Mouse (Mus musculus) lung, adult 2 months (tissue): ENCODE results near the gene Tff3. TPM values are rescaled to one million over a fixed set of nuclear protein-coding genes. Genes with fewer than 3 reads are reported as not detected.

Experiments
- DNase-seq: peaks from one replicate; pipeline ENCODE4 v3.0.0; 2022
- H3K4me1 ChIP-seq: fragments of 200-500 bp; 2 replicates; pipeline ENCODE4 v1.6.1; 2011; ENCODE audit warnings: low read length; ENCODE audit not compliant: control insufficient read depth, insufficient read depth
- H3K4me3 ChIP-seq: fragments of 200-500 bp; replicated peaks from 2 replicates; pipeline ENCODE3; 2011; ENCODE audit warnings: low read depth, mild to moderate bottlenecking, control low read depth, low read length; ENCODE audit errors: extremely low read depth
- CTCF ChIP-seq: fragments of 200-500 bp; IDR thresholded peaks from 2 replicates; pipeline ENCODE4 v1.5.1; 2011; ENCODE audit warnings: mild to moderate bottlenecking, low read length, control low read depth; ENCODE audit not compliant: insufficient read depth
- POLR2A ChIP-seq: fragments of 200-500 bp; IDR thresholded peaks from 2 replicates; pipeline ENCODE4 v1.6.1; 2011; ENCODE audit warnings: low read depth, mild to moderate bottlenecking, control low read depth, low read length, borderline replicate concordance; ENCODE audit errors: extremely low read depth
- WGBS: fragments of 180-500 bp; shearing (Covaris S2); methylation state at CpG from one replicate; pipeline ENCODE4 v1.1.7; 2018; 5-methylcytosine and 5-hydroxymethylcytosine counted together
- polyA plus RNA-seq: library from polyadenylated mRNA; depleted of rRNA; stranded (reverse); fragments of >200 nt; gene quantifications from 2 replicates; pipeline ENCODE4 v1.2.3, GENCODE M21; 2012; rRNA removed

Gene Tff3
- 20.4 TPM in 1 of 2 replicates, not detected in the other for polyA plus RNA-seq

DNA sequence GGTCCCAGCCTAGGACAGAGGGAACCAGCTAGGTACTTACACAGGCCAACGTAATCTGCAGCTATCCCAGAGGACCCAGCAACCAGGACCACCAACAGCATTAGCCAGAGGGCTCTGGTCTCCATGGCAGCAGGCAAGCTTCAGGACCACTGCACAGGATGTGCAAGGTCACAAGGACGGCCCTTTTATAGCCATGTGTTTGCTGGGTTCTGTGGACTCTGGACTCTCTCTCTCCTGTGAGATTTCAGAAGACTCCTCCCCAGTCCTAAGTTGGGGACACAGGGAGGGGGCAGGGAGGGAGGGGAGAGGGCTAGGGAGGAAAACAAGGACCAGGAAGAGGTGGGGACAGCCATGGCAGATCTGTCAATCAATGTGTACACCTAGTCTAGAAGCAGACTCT is at the start of gene Tff3:
Gene Tff3 (minus strand): TSS at position 195 of the 400 bp plus-strand sequence.
- Histone ChIP-seq H3K4me1 (no peaks in the 10 kb centered on the region), H3K4me3 (no peak within 1 kb of the TSS)
- DNase-seq = no peak
- TF ChIP-seq CTCF (no peak), POLR2A (no peak)
- WGBS = 10% methylated on average over 2 of the region's 2 CpGs

DNA sequence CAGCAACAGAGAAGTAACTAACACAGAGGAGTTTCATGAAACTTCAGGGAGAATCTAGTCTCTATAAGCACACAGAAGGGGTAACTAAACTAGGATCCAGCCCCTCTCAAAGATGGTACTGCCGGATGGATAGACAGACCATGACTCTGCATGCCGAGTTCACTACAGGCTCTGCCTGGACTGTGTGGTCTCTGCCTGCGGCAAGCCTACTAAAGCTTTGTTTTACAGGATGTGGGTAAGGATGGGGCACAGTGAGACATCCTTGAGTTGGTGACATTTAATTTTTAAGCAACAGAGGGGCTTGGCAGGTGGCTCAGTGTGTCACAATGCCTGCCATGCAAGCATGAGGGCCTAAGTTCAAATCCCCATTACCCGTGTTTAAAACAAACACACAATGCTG is 46.9 kb upstream of the Tff3 start:
- WGBS = 76% methylated on average over 4 of the region's 4 CpGs
- no peak overlapping the region for H3K4me3 ChIP-seq
- H3K4me1 ChIP-seq = no peaks in the 10 kb centered on the region
- DNase-seq = no peak
- TF ChIP-seq POLR2A (no peak), CTCF (no peak)

- Histone ChIP-seq H3K4me3 (no peak overlapping the region), H3K4me1 (no peaks in the 10 kb centered on the region)
- DNase-seq = no peak
- no peak for TF ChIP-seq CTCF
- TF ChIP-seq POLR2A = no peak
- WGBS = 62% methylated on average over 5 of the region's 5 CpGs
Measured at GRCm38 (mm10) chr17:31169796-31170195, 40.4 kb upstream of the Tff3 start.

DNA sequence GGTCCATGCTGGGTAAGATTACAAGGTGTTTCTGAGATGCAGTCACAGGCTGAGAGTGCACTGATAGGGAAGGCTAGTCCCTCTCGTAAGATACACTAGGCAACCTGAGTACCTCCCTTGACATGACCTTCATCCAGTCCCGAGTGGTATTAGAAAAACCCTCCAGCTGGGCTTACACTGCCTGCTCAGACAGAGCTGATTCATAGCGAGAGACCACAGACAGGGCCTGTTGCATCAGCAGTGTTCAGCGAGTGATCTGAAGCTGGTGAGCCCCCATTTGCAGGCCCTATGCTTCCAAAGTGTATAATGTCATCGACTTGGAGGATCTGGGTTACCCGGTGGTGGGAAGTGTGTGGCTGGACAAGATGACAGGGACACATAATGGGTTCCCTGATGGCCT is 35.7 kb upstream of the Tff3 start, which contains the start of gene Tff1:
Gene Tff1 (minus strand): TSS at position 151 of the 400 bp plus-strand sequence.
- TF ChIP-seq CTCF (no peak), POLR2A (no peak)
- Histone ChIP-seq H3K4me1 (no peaks in the 10 kb centered on the region), H3K4me3 (no peak within 1 kb of the TSS)
- 77% methylated on average over 6 of the region's 6 CpGs for WGBS
- no peak for DNase-seq

DNA sequence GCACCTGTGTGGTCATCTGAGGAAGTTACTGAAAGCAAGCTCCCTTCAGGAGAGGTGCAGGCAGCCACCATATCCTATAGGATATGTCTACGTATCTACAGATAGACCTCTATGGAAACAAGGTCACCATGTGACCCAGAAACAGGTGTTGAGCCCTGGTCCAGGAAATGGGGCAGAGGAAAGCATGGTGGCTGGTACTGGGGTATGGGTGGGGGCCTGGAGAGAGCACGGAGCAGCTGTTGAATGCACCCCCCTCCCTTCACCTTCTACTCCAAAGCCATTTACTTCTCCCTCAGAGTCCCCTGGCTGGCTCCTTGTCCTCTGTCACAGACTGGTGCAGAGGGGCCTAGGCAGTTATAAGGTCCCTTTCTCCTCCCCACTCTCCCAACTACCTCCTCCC is 34.4 kb upstream of the Tff3 start:
- TF ChIP-seq CTCF (no peak), POLR2A (no peak)
- DNase-seq = no peak
- 70% methylated on average over 2 of the region's 2 CpGs for whole genome bisulfite sequencing
- H3K4me3 ChIP-seq = no peak overlapping the region
- H3K4me1 ChIP-seq = no peaks in the 10 kb centered on the region

GRCm38 (mm10) chr17:31162607-31163006 is 33.2 kb upstream of the Tff3 start:
- no peak for DNase-seq
- TF ChIP-seq CTCF (no peak), POLR2A (no peak)
- WGBS = 54% methylated on average over 12 of the region's 12 CpGs

GRCm38 (mm10) chr17:31160291-31160690 is 30.8 kb upstream of the Tff3 start:
- DNase-seq = no peak
- H3K4me3 ChIP-seq = no peak overlapping the region
- 83% methylated on average over 4 of the region's 4 CpGs for WGBS
- no peaks in the 10 kb centered on the region for H3K4me1 ChIP-seq
- TF ChIP-seq CTCF (no peak), POLR2A (no peak)

More at GRCm38 (mm10) chr17:31162607-31163006, 33.2 kb upstream of the Tff3 start:
- no peaks in the 10 kb centered on the region for H3K4me1 ChIP-seq
- H3K4me3 ChIP-seq = no peak overlapping the region

DNA sequence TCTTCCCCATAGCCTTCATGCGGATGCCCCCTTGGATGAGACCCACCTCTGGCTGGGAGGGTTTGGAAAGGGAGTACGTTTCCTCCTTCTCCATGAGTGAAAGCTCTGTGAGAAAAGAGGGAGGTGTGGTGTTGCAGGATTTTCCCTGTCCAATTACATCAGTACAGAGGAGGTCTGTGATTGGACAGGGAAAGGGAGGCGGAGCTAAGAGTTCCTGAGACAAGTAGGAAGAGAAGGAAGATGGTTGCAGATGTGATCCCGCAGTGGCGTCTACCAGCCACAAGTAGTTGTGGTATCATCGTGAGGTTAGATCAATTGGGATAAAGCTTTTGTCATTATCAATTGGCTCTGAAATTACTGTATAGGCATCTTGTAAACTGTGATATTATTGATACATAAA is 28.5 kb upstream of the Tff3 start:
- Histone ChIP-seq H3K4me3 (no peak overlapping the region), H3K4me1 (no peaks in the 10 kb centered on the region)
- DNase-seq = no peak
- no peak for TF ChIP-seq CTCF
- TF ChIP-seq POLR2A = no peak
- 80% methylated on average over 6 of the region's 6 CpGs for whole genome bisulfite sequencing

- no peak for TF ChIP-seq POLR2A
- TF ChIP-seq CTCF = no peak
- Histone ChIP-seq H3K4me1 (no peaks in the 10 kb centered on the region), H3K4me3 (no peak overlapping the region)
- WGBS = 28% methylated on average over 8 of the region's 8 CpGs
- DNase-seq = no peak
Measured at GRCm38 (mm10) chr17:31153785-31154184, 24.3 kb upstream of the Tff3 start.

DNA sequence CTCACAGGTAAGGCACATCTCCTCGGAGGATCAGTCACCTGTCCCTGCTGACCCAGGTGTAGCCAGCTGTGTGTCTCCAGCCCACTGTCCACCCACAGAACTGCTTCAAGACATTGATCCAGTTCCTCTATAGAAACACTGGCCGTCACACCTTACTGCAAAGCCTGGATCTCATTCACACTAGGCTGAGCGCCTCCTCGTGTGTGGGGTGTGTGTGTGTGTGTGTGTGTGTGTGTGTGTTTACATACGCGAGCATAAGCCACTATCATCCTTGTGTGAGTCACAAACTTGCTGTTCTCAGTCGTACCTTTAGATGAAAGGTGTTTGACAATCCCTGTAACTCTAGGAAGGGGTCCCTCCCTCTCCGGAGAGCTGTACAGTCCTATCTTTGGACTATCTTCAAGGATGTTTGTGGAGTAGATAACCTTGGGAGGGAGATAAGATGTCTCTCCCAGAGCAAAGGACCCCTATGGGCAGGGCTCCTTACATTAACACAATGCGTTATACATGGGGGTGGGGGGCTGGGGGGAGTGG is 23.6 kb upstream of the Tff3 start:
- DNase-seq = no peak
- TF ChIP-seq POLR2A (no peak), CTCF (no peak)
- WGBS = 60% methylated on average over 9 of the region's 9 CpGs
- Histone ChIP-seq H3K4me1 (no peaks in the 10 kb centered on the region), H3K4me3 (no peak overlapping the region)
